Mouse (Mus musculus) left cerebral cortex, adult 6 months (tissue): ENCODE measurements around the gene Gm16867. TPM values are rescaled to one million over a fixed set of nuclear protein-coding genes. Genes with fewer than 3 reads are reported as not detected.

Experiments
- long read RNA-seq, 2 experiments: library from polyadenylated mRNA; unstranded; transcript quantifications; one replicate each; pipeline ENCODE4 v2.0.0; 2019 to 2020
- polyA plus RNA-seq: library from polyadenylated mRNA; unstranded; fragments of <200 nt; fragmentation: Nextera tagmentation; gene quantifications from 2 replicates; pipeline ENCODE4 v1.2.3, GENCODE M21; 2021

Gene Gm16867
- 13.2 and 16.3 TPM in 2 replicates for polyA plus RNA-seq
- long read RNA-seq, experiment 1, transcript Gm16867-207 (4 exons, 3,191 nt): minor isoform, 17 of 131 reads
- long read RNA-seq, experiment 1, transcript Gm16867-205 (3 exons, 3,593 nt): major isoform, 57 of 131 reads
- long read RNA-seq, experiment 1, partial matches to known transcripts: 2 of 131 reads
- long read RNA-seq, experiment 1, other reads (novel, unspliced or antisense): 54 of 131 reads
- long read RNA-seq, experiment 2, transcript Gm16867-207 (4 exons, 3,191 nt): minor isoform, 5 of 35 reads
- long read RNA-seq, experiment 2, transcript Gm16867-205 (3 exons, 3,593 nt): major isoform, 10 of 35 reads
- long read RNA-seq, experiment 2, partial matches to known transcripts: 1 of 35 reads
- long read RNA-seq, experiment 2, other reads (novel, unspliced or antisense): 15 of 35 reads

GRCm38 (mm10) chr14:69503174-69503573 lies at the start of gene Gm16867:
Gene Gm16867 (minus strand): TSS chr14:69503362.

GRCm38 (mm10) chr14:69512449-69512848 lies 9.3 kb upstream of the Gm16867 start, which contains the start of gene Gm27179:
Gene Gm27179 (minus strand): TSS chr14:69512549.

Other genes starting within 250 kb of the Gm16867 start
- 0.06 and 0.09 TPM in 2 replicates for gene Synb, start 209.1 kb downstream of the Gm16867 start, polyA plus RNA-seq
- gene Gm27179, start 9.2 kb upstream of the Gm16867 start, polyA plus RNA-seq: not detected in 2 replicates
- 40.7 and 42.0 TPM in 2 replicates for gene Entpd4b, start 52.1 kb upstream of the Gm16867 start, polyA plus RNA-seq